Mouse (Mus musculus): ENCODE measurements at regions not wholly inside any gene's neighbourhood (a gene's known extent, or its start where the extent isn't known, plus 50 kb on each side); places are given as distances from the start of the nearest gene placed in this dataset.
A peak's percentile ranks its signal among the peaks of the same experiment; 100 is the strongest.

DNA sequence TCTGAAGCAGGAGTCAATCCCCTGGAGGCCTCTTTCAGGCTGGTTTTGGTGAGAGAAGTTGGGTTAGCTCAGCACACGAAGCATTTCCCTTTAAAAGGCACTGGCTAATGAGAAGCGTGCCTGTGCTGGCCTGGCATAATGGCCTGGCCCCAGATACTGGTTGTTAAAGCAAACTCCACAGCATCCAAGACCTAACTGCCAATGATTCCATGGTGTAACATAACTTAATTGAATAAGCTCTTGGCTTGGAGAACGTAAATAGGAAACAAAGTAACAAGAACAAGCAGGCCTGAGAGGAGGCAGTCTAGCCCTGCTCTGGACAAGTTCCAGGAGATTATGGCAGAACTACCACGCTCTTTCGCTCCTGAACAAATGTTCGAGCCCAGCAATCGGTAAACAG lies 133.2 kb upstream of the Lrig3 start:
- Histone ChIP-seq H3K9me3 (replicated peaks) (no peaks in the 10 kb centered on the region), H3K4me2 (no peak overlapping the region), H3K27me3 (replicated peaks) (no peaks in the 10 kb centered on the region), H3K9ac (no peak overlapping the region), H3K4me1 (replicated peaks) (no peaks in the 10 kb centered on the region), H3K36me3 (no peaks in the 10 kb centered on the region), H3K4me3 (no peak overlapping the region), H3K27ac (ENCODE audit: poor library complexity, severe bottlenecking) (no peak overlapping the region)
- 83% methylated on average over 7 of the region's 7 CpGs for WGBS
- ATAC-seq (ENCODE audit: insufficient number of reproducible peaks, low FRiP score), result no peak

DNA sequence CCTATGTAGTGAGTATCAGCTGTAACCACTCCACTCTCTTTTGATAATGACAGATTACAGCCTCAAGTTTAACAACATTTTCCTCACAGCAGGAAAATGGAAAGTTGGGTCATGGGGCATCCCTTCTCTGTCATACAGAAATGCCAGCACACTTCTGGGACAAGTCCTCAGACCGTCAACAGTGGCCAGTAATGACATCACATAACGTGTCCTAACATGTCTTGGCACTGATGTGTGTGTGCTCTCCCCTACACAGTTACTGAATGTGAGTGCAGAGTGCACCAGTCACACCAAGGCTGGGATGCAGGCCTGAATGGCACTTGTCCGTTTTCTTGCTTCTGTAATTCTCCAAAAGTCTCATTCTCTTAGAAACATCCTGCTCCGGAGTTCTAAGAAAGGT lies 132.0 kb upstream of the Lrig3 start:
- no peaks in the 10 kb centered on the region for H3K36me3 ChIP-seq
- H3K4me1 ChIP-seq (replicated peaks), result no peaks in the 10 kb centered on the region
- no peaks in the 10 kb centered on the region for H3K9me3 ChIP-seq (replicated peaks)
- no peaks in the 10 kb centered on the region for H3K27me3 ChIP-seq (replicated peaks)
- ATAC-seq (ENCODE audit: insufficient number of reproducible peaks, low FRiP score), result no peak
- H3K4me3 ChIP-seq, result no peak overlapping the region
- H3K27ac ChIP-seq (ENCODE audit: poor library complexity, severe bottlenecking), result no peak overlapping the region
- WGBS, result 72% methylated on average over 4 of the region's 4 CpGs
- H3K4me2 ChIP-seq, result no peak overlapping the region
- H3K9ac ChIP-seq, result no peak overlapping the region

DNA sequence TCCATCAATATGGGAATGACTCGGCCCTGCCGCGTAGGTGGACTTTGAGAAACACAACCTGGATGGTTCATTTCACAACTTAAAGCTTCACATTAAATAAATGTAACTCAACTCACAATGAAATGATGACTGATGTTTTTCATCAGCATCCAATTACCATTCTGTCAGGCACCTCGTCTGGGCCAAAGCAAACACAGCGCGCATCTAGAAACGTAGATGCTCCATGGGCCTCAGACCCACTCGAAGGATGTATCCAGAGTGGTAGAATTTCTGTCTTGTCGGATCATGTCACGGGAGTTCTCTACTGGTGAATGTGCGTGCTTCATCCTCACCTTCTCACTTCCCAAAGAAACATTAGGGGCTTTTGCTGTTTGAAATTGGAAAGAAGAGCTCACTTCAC lies 127.0 kb upstream of the Lrig3 start:
- H3K4me2 ChIP-seq, result no peak overlapping the region
- no peaks in the 10 kb centered on the region for H3K27me3 ChIP-seq (replicated peaks)
- H3K9ac ChIP-seq, result no peak overlapping the region
- no peak overlapping the region for H3K27ac ChIP-seq (ENCODE audit: poor library complexity, severe bottlenecking)
- no peaks in the 10 kb centered on the region for H3K4me1 ChIP-seq (replicated peaks)
- H3K36me3 ChIP-seq, result no peaks in the 10 kb centered on the region
- 58% methylated on average over 11 of the region's 11 CpGs for WGBS
- no peaks in the 10 kb centered on the region for H3K9me3 ChIP-seq (replicated peaks)
- ATAC-seq (ENCODE audit: insufficient number of reproducible peaks, low FRiP score), result no peak
- no peak overlapping the region for H3K4me3 ChIP-seq

DNA sequence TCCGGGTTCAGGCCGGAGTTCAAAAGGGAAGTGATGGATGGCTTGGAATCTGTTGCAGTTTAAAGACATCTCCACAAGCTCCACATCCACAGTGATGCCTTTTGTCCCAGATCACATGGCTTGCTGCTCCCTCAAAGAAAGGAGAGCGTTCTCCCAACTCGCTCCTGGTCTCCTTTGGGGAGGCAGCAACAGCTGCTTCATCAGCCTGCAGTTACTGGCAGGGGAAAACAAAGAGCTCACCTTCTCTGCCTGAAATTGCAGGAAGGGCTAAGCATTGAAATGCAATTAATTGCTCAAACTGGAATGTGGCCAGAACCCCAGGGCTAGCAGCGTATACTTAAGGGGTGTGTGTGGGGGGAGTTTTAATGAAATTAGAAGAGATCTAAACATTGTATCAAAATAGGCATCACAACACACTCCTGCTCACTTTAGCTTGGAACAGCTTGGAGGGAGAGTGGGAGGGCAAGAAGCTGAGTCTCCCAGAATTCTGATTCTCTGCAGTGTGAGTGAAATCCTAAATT lies 126.3 kb upstream of the Lrig3 start:
- Histone ChIP-seq H3K9ac (no peak overlapping the region), H3K4me1 (replicated peaks) (no peaks in the 10 kb centered on the region), H3K4me2 (0 out of 2 replicates have a peak overlapping the region, but pooled peaks have one; percentile 2), H3K27me3 (replicated peaks) (no peaks in the 10 kb centered on the region), H3K4me3 (no peak overlapping the region), H3K9me3 (replicated peaks) (no peaks in the 10 kb centered on the region), H3K27ac (ENCODE audit: poor library complexity, severe bottlenecking) (no peak overlapping the region), H3K36me3 (no peaks in the 10 kb centered on the region)
- ATAC-seq (ENCODE audit: insufficient number of reproducible peaks, low FRiP score), result no peak
- 24% methylated on average over 5 of the region's 5 CpGs for WGBS

DNA sequence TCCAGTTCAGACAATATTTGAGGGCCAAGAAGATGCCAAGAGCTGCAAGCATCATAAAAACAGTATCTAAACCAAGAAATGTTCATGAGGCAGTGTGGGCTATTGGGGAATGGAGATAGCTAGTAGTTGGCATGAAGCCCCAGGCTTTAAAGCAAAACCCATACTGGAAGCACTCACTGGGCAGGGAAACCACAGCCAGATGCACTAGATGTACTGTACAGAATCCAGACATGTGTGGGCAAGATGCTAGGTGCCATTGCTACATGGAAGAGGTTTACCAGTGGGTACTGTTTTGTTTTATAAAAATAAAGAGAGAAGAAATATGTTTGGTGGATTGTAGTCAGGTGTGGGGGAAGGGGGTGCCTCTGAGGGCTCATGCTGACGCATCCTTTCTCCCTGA lies 125.6 kb upstream of the Lrig3 start:
- 76% methylated on average over 1 of the region's 1 CpGs for WGBS
- no peak overlapping the region for H3K4me3 ChIP-seq
- H3K36me3 ChIP-seq, result no peaks in the 10 kb centered on the region
- H3K9me3 ChIP-seq (replicated peaks), result no peaks in the 10 kb centered on the region
- no peak overlapping the region for H3K9ac ChIP-seq
- H3K4me1 ChIP-seq (replicated peaks), result peaks cover 6% of the 10 kb centered on the region; the same call in 1 of the 2 replicates
- no peak overlapping the region for H3K27ac ChIP-seq (ENCODE audit: poor library complexity, severe bottlenecking)
- no peaks in the 10 kb centered on the region for H3K27me3 ChIP-seq (replicated peaks)
- no peak overlapping the region for H3K4me2 ChIP-seq
- ATAC-seq (ENCODE audit: insufficient number of reproducible peaks, low FRiP score), result no peak

DNA sequence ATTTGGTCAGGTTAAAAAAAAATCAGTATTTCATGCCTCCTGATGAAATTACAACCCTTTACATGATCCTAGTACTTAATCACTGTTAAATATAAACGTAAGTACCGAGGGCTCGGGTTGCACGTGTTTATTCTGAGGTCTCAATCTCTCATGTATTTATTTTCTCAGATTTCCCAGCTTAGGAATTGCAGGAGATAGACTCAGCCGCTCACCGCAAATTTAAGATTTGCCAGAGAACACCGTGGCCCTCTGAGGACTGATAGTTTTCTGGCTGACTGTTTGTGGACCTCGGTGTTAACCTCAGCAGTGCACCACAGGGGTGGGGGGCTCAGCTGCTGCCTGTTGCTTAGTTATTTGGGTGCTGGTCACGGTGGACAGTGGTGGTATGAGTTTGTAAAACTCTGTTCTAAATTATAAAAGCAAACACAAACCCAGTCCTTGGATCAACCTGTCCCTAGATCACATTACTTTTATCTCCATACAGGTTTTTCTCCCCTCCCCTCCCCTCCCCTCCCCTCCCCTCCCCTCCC lies 121.6 kb upstream of the Lrig3 start:
- Histone ChIP-seq H3K9me3 (replicated peaks) (no peaks in the 10 kb centered on the region), H3K4me3 (no peak overlapping the region), H3K4me2 (no peak overlapping the region), H3K27ac (ENCODE audit: poor library complexity, severe bottlenecking) (no peak overlapping the region), H3K4me1 (replicated peaks) (peaks cover 6% of the 10 kb centered on the region; the same call in 1 of the 2 replicates), H3K36me3 (no peaks in the 10 kb centered on the region), H3K27me3 (replicated peaks) (no peaks in the 10 kb centered on the region), H3K9ac (no peak overlapping the region)
- ATAC-seq (ENCODE audit: insufficient number of reproducible peaks, low FRiP score), result no peak
- WGBS, result 51% methylated on average over 9 of the region's 9 CpGs

DNA sequence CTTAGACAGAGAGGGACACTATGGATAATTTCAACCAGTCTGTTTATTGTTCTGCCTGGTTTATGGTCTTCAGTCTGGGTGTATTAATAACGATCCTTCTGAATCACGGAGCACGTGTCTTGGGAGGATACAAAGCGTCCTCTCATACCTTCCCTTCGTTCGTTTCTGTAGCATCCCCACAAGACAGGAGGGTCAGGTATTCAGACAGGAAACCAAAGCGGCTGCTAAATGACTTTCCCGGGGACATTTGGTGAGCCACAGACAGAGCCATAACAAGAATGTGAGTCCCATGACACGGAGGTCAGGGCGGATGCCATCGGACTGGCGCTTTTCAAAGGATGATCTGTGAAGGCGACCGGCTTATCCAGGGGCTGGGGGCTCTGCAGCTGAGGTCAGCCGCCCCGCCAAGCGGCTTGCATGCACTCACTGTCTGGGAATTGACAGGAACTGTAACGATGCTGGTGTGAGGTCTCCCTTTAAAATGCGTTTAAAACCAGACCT lies 120.9 kb upstream of the Lrig3 start:
- no peak overlapping the region for H3K27ac ChIP-seq (ENCODE audit: poor library complexity, severe bottlenecking)
- H3K4me1 ChIP-seq (replicated peaks), result peaks cover 6% of the 10 kb centered on the region; the same call in 1 of the 2 replicates
- WGBS, result 8% methylated on average over 19 of the region's 19 CpGs
- no peaks in the 10 kb centered on the region for H3K27me3 ChIP-seq (replicated peaks)
- no peaks in the 10 kb centered on the region for H3K36me3 ChIP-seq
- no peaks in the 10 kb centered on the region for H3K9me3 ChIP-seq (replicated peaks)
- H3K4me3 ChIP-seq, result peak overlapping the region; percentile 24
- H3K4me2 ChIP-seq, result peak overlapping the region; percentile 62
- no peak for ATAC-seq (ENCODE audit: insufficient number of reproducible peaks, low FRiP score)
- H3K9ac ChIP-seq, result peak overlapping the region; percentile 8; the same call in 1 of the 2 replicates

DNA sequence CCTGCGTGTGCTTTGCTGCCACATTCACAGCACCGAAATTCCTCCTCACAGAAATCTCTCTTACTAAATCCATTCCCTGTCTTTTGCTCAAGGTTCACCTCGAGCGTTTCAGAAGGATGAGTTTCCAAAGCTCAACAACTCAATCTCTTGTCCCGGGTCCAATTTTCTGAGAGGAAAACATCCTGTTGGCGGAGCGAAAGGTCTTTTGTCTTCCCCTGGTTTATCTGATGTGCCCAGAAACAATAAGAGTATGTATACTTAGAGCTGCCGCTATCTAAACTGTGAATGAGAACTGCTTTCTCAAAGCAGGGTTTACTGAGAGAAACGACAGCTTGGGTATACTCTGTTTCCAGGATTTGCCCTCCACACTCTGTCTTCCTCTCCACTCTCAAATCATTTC lies 115.6 kb upstream of the Lrig3 start:
- H3K4me2 ChIP-seq, result no peak overlapping the region; the same call in 1 of the 2 replicates
- no peak overlapping the region for H3K9ac ChIP-seq
- H3K27ac ChIP-seq (ENCODE audit: poor library complexity, severe bottlenecking), result no peak overlapping the region
- H3K9me3 ChIP-seq (replicated peaks), result no peaks in the 10 kb centered on the region
- no peaks in the 10 kb centered on the region for H3K36me3 ChIP-seq
- ATAC-seq (ENCODE audit: insufficient number of reproducible peaks, low FRiP score), result no peak
- H3K4me1 ChIP-seq (replicated peaks), result no peaks in the 10 kb centered on the region; the same call in 1 of the 2 replicates
- H3K27me3 ChIP-seq (replicated peaks), result no peaks in the 10 kb centered on the region
- H3K4me3 ChIP-seq, result no peak overlapping the region
- 49% methylated on average over 9 of the region's 9 CpGs for WGBS

DNA sequence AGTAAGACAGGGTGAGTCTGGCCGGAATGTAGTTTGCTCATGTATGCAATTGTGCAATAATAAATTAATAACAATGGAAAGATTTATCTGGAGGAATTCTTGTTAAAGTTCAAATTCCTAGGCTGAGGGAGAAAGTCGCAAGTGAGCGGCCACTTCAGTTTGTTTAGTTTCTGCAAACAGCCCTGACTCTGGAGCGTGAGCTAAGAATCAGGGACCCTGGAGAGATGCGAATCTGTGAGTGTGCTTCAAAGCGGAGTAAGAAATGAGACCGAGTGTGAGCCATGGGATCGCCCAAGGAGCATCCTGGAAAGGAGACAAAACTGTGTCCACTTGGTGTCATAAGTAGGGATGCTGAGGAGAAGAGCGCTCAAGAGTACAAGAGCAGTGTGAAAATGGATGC lies 104.2 kb upstream of the Lrig3 start:
- 83% methylated on average over 9 of the region's 9 CpGs for WGBS
- ATAC-seq (ENCODE audit: insufficient number of reproducible peaks, low FRiP score), result no peak
- Histone ChIP-seq H3K36me3 (no peaks in the 10 kb centered on the region), H3K27ac (ENCODE audit: poor library complexity, severe bottlenecking) (no peak overlapping the region), H3K9me3 (replicated peaks) (no peaks in the 10 kb centered on the region), H3K4me2 (no peak overlapping the region), H3K4me3 (no peak overlapping the region), H3K9ac (no peak overlapping the region), H3K27me3 (replicated peaks) (peaks cover 4% of the 10 kb centered on the region; the same call in 1 of the 2 replicates), H3K4me1 (replicated peaks) (no peaks in the 10 kb centered on the region)

DNA sequence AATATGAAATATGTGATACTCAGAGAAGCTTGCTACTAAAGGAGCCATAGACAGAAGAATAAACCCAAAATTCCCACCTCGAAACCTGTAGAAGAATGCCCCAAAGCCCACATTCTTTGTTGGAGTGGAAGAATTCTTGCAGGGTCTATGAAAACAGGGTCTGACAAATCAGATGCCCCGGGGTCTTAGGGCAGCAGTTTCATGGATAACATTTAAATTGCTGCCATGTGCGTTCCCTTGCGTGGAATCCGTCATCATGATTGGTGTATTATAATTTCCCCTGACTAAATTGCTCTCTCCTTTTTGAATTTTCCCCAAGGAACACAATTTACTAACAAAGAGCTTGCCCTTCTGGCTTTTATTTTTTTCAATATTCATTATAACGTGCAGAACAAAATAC lies 99.6 kb upstream of the Lrig3 start:
- Histone ChIP-seq H3K4me2 (no peak overlapping the region), H3K9ac (no peak overlapping the region), H3K4me3 (no peak overlapping the region), H3K4me1 (replicated peaks) (no peaks in the 10 kb centered on the region), H3K9me3 (replicated peaks) (no peaks in the 10 kb centered on the region), H3K27me3 (replicated peaks) (peaks cover 4% of the 10 kb centered on the region; the same call in 1 of the 2 replicates), H3K36me3 (no peaks in the 10 kb centered on the region), H3K27ac (ENCODE audit: poor library complexity, severe bottlenecking) (no peak overlapping the region)
- whole genome bisulfite sequencing, result 77% methylated on average over 6 of the region's 6 CpGs
- no peak for ATAC-seq (ENCODE audit: insufficient number of reproducible peaks, low FRiP score)

DNA sequence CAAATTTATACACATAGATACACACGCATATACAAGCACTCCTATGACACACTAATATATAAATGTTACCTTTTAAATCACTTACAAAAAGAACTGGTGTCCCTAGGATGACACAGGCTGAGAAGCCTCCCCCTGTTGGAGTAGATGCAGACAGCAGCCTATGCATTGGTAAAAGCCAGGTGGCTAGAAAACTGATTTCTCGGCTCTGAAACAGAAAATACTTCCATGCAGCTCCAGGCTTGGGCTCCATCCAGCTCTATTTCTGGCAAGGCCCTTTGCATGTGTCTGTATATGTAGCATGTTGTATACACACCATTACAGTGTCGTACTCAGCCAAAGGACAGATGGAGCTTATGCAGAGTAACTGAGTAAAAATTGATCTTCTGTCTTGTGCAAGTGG lies 81.4 kb upstream of the Lrig3 start:
- Histone ChIP-seq H3K9ac (no peak overlapping the region), H3K4me1 (replicated peaks) (no peaks in the 10 kb centered on the region), H3K27me3 (replicated peaks) (no peaks in the 10 kb centered on the region), H3K27ac (ENCODE audit: poor library complexity, severe bottlenecking) (no peak overlapping the region), H3K36me3 (no peaks in the 10 kb centered on the region), H3K9me3 (replicated peaks) (no peaks in the 10 kb centered on the region), H3K4me3 (no peak overlapping the region), H3K4me2 (no peak overlapping the region)
- WGBS, result 75% methylated on average over 3 of the region's 3 CpGs
- ATAC-seq (ENCODE audit: insufficient number of reproducible peaks, low FRiP score), result no peak

DNA sequence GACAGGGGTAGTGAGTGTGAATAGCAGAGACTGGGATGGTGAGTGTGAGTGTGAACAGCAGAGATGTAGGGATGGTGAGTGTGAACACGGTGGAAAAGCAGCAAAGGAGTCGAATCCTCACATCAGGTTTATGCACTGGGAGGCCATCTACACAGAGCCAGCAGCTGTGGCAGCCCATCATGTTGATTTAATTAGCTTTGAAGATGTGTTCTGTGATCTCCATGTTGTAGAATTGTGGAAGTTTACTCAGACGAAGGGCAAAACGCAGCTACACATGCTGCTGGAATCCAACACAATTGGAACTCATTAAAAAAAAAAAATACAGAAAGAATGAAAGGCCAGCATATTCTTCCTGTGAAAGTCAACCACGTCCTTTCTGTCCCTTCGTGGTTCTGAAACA lies 80.2 kb upstream of the Lrig3 start:
- H3K4me1 ChIP-seq (replicated peaks), result no peaks in the 10 kb centered on the region
- H3K4me2 ChIP-seq, result no peak overlapping the region
- no peaks in the 10 kb centered on the region for H3K9me3 ChIP-seq (replicated peaks)
- no peak overlapping the region for H3K4me3 ChIP-seq
- no peaks in the 10 kb centered on the region for H3K27me3 ChIP-seq (replicated peaks)
- WGBS, result 49% methylated on average over 6 of the region's 6 CpGs
- H3K9ac ChIP-seq, result no peak overlapping the region
- ATAC-seq (ENCODE audit: insufficient number of reproducible peaks, low FRiP score), result no peak
- no peak overlapping the region for H3K27ac ChIP-seq (ENCODE audit: poor library complexity, severe bottlenecking)
- no peaks in the 10 kb centered on the region for H3K36me3 ChIP-seq

Measured in heart, embryonic 12.5 days (tissue).